Mouse (Mus musculus) hindbrain, embryonic 14.5 days (tissue): ENCODE data around the gene Itpk1. TPM values are rescaled to one million over a fixed set of nuclear protein-coding genes. Genes with fewer than 3 reads are reported as not detected.
"Not testable (repeated sequence)": the region's sequence is repeated elsewhere in the genome, so short reads cannot be mapped to it uniquely, and the experiment has no call there.

Source experiments
- ATAC-seq: fragments of 200-750 bp; cut with Nextera tagmentation; 2 replicates; pipeline ENCODE4 v1.8.0; 2017; ENCODE audit warnings: moderate number of reproducible peaks, mild to moderate bottlenecking, moderate TSS enrichment, moderate library complexity; ENCODE audit not compliant: low FRiP score
- DNase-seq: peaks from one replicate; pipeline ENCODE4 v3.0.0-alpha.2; 2015; ENCODE audit warnings: low spot score
- H3K27ac ChIP-seq: fragments of 300-500 bp; sonication (generic); 2 replicates; pipeline ENCODE4 v1.5.1; 2014; ENCODE audit warnings: mild to moderate bottlenecking, moderate library complexity
- H3K27me3 ChIP-seq: fragments of 300-500 bp; sonication (generic); 2 replicates; pipeline ENCODE4 v1.6.1; 2014; ENCODE audit warnings: mild to moderate bottlenecking, low read length, mixed read lengths; ENCODE audit not compliant: control insufficient read depth, insufficient read depth
- H3K36me3 ChIP-seq: fragments of 300-500 bp; sonication (generic); replicated peaks from 2 replicates; pipeline ENCODE4 v1.6.1; 2014; ENCODE audit not compliant: control insufficient read depth, insufficient read depth
- H3K4me1 ChIP-seq: fragments of 300-500 bp; sonication (generic); replicated peaks from 2 replicates; pipeline ENCODE4 v1.6.1; 2014; ENCODE audit warnings: antibody characterized with exemption, low read length, mixed read lengths; ENCODE audit not compliant: control insufficient read depth, insufficient read depth
- H3K4me2 ChIP-seq: fragments of 300-500 bp; sonication (generic); replicated peaks from 2 replicates; pipeline ENCODE4 v1.6.1; 2014; ENCODE audit warnings: mild to moderate bottlenecking, moderate library complexity
- H3K4me3 ChIP-seq: fragments of 300-500 bp; sonication (generic); replicated peaks from 2 replicates; pipeline ENCODE4 v1.5.1; 2014; ENCODE audit warnings: mild to moderate bottlenecking, low read length
- H3K9ac ChIP-seq: fragments of 300-500 bp; sonication (generic); 2 replicates; pipeline ENCODE4 v1.6.1; 2014
- H3K9me3 ChIP-seq: fragments of 300-500 bp; sonication (generic); 2 replicates; pipeline ENCODE4 v1.6.1; 2016; ENCODE audit warnings: low read length; ENCODE audit not compliant: control insufficient read depth
- WGBS: fragments of 180-500 bp; shearing (Covaris S2); extraction: QIAGEN DNeasy Blood & Tissue Kit; methylation state at CpG from one replicate; pipeline ENCODE4 v1.1.7; 2014; 5-methylcytosine and 5-hydroxymethylcytosine counted together
- polyA plus RNA-seq: library from polyadenylated mRNA; unstranded; fragments of >200 nt; fragmentation: Nextera tagmentation; extraction: Ambion mirVana; gene quantifications from 2 replicates; pipeline ENCODE4 v1.2.1, GENCODE M21; 2014

The Itpk1 gene
- polyA plus RNA-seq, 1 experiment from 2014 or later = 31.6 TPM

- not testable (repeated sequence) for H3K4me1 ChIP-seq, H3K4me2 ChIP-seq, H3K9me3 ChIP-seq, ATAC-seq, H3K4me3 ChIP-seq, H3K27me3 ChIP-seq, H3K27ac ChIP-seq, H3K9ac ChIP-seq, DNase-seq, H3K36me3 ChIP-seq
- 98% methylated on average over 9 of the region's 9 CpGs for WGBS
Observed at GRCm38 (mm10) chr12:102630471-102630870, 74.3 kb downstream of the Itpk1 start.

- Histone ChIP-seq H3K27me3 (no peaks in the 10 kb centered on the region), H3K9ac (no peak overlapping the region), H3K4me1 (0 out of 2 replicates have a peak, but pooled peaks cover 6% of the 10 kb centered on the region), H3K36me3 (no peaks in the 10 kb centered on the region), H3K27ac (no peak overlapping the region), H3K4me3 (no peak overlapping the region), H3K9me3 (no peaks in the 10 kb centered on the region), H3K4me2 (no peak overlapping the region)
- DNase-seq (no peak), ATAC-seq (no peak)
- WGBS = 87% methylated on average over 9 of the region's 9 CpGs
Observed at GRCm38 (mm10) chr12:102628221-102628620, 76.5 kb downstream of the Itpk1 start.

- DNase-seq = no peak
- ATAC-seq = no peak
- no peaks in the 10 kb centered on the region for H3K9me3 ChIP-seq
- H3K9ac ChIP-seq = no peak overlapping the region
- no peak overlapping the region for H3K27ac ChIP-seq
- no peaks in the 10 kb centered on the region for H3K36me3 ChIP-seq
- no peak overlapping the region for H3K4me2 ChIP-seq
- 93% methylated on average over 5 of the region's 5 CpGs for WGBS
- H3K4me3 ChIP-seq = no peak overlapping the region
- H3K4me1 ChIP-seq = 0 out of 2 replicates have a peak, but pooled peaks cover 6% of the 10 kb centered on the region
- no peaks in the 10 kb centered on the region for H3K27me3 ChIP-seq
Observed at GRCm38 (mm10) chr12:102627545-102627944, 77.2 kb downstream of the Itpk1 start.

- 0 out of 2 replicates have a peak, but pooled peaks cover under 1% of the 10 kb centered on the region for H3K4me1 ChIP-seq
- no peak overlapping the region for H3K4me3 ChIP-seq
- ATAC-seq (no peak), DNase-seq (no peak)
- no peak overlapping the region for H3K9ac ChIP-seq
- no peaks in the 10 kb centered on the region for H3K27me3 ChIP-seq
- no peaks in the 10 kb centered on the region for H3K36me3 ChIP-seq
- WGBS = 36% methylated on average over 7 of the region's 7 CpGs
- H3K27ac ChIP-seq = no peak overlapping the region
- no peak overlapping the region for H3K4me2 ChIP-seq
- H3K9me3 ChIP-seq = no peaks in the 10 kb centered on the region
Observed at GRCm38 (mm10) chr12:102626841-102627240, 77.9 kb downstream of the Itpk1 start.

- WGBS = 88% methylated on average over 6 of the region's 6 CpGs
- DNase-seq (no peak), ATAC-seq (no peak)
- Histone ChIP-seq H3K27ac (no peak overlapping the region), H3K36me3 (no peaks in the 10 kb centered on the region), H3K4me2 (no peak overlapping the region), H3K9ac (no peak overlapping the region), H3K4me1 (no peaks in the 10 kb centered on the region), H3K27me3 (no peaks in the 10 kb centered on the region), H3K9me3 (no peaks in the 10 kb centered on the region), H3K4me3 (no peak overlapping the region)
Observed at GRCm38 (mm10) chr12:102625717-102626116, 79.0 kb downstream of the Itpk1 start.

GRCm38 (mm10) chr12:102625118-102625517 lies 79.6 kb downstream of the Itpk1 start:
- no peak overlapping the region for H3K4me2 ChIP-seq
- no peaks in the 10 kb centered on the region for H3K27me3 ChIP-seq
- DNase-seq (no peak), ATAC-seq (no peak)
- H3K9me3 ChIP-seq = no peaks in the 10 kb centered on the region
- H3K9ac ChIP-seq = no peak overlapping the region
- no peaks in the 10 kb centered on the region; the same call in 1 of the 2 replicates for H3K4me1 ChIP-seq
- H3K36me3 ChIP-seq = no peaks in the 10 kb centered on the region
- H3K27ac ChIP-seq = no peak overlapping the region
- 89% methylated on average over 5 of the region's 5 CpGs for WGBS
- H3K4me3 ChIP-seq = no peak overlapping the region

GRCm38 (mm10) chr12:102623827-102624226 lies 80.9 kb downstream of the Itpk1 start:
- Histone ChIP-seq H3K4me1 (no peaks in the 10 kb centered on the region; the same call in 1 of the 2 replicates), H3K36me3 (no peaks in the 10 kb centered on the region), H3K4me3 (no peak overlapping the region), H3K9me3 (no peaks in the 10 kb centered on the region), H3K4me2 (no peak overlapping the region), H3K9ac (no peak overlapping the region), H3K27ac (no peak overlapping the region), H3K27me3 (no peaks in the 10 kb centered on the region)
- no peak for DNase-seq
- WGBS = 80% methylated on average over 9 of the region's 9 CpGs
- no peak for ATAC-seq

- no peak overlapping the region for H3K9ac ChIP-seq
- H3K27me3 ChIP-seq = no peaks in the 10 kb centered on the region
- no peak overlapping the region for H3K4me2 ChIP-seq
- H3K36me3 ChIP-seq = no peaks in the 10 kb centered on the region
- ATAC-seq = no peak
- H3K9me3 ChIP-seq = no peaks in the 10 kb centered on the region
- H3K4me3 ChIP-seq = no peak overlapping the region
- WGBS = 72% methylated on average over 12 of the region's 12 CpGs
- no peaks in the 10 kb centered on the region; the same call in 1 of the 2 replicates for H3K4me1 ChIP-seq
- no peak for DNase-seq
- H3K27ac ChIP-seq = no peak overlapping the region
Observed at GRCm38 (mm10) chr12:102622302-102622842, 82.4 kb downstream of the Itpk1 start.

GRCm38 (mm10) chr12:102621811-102622210 lies 82.9 kb downstream of the Itpk1 start:
- WGBS = 99% methylated on average over 4 of the region's 4 CpGs
- no peaks in the 10 kb centered on the region for H3K9me3 ChIP-seq
- H3K4me1 ChIP-seq = no peaks in the 10 kb centered on the region; the same call in 1 of the 2 replicates
- DNase-seq (no peak), ATAC-seq (no peak)
- H3K27me3 ChIP-seq = no peaks in the 10 kb centered on the region
- no peaks in the 10 kb centered on the region for H3K36me3 ChIP-seq
- no peak overlapping the region for H3K9ac ChIP-seq
- no peak overlapping the region for H3K4me3 ChIP-seq
- no peak overlapping the region for H3K27ac ChIP-seq
- H3K4me2 ChIP-seq = no peak overlapping the region

GRCm38 (mm10) chr12:102621205-102621604 lies 83.5 kb downstream of the Itpk1 start:
- Histone ChIP-seq H3K36me3 (no peaks in the 10 kb centered on the region), H3K4me3 (no peak overlapping the region), H3K9ac (no peak overlapping the region), H3K27me3 (no peaks in the 10 kb centered on the region), H3K27ac (no peak overlapping the region), H3K9me3 (no peaks in the 10 kb centered on the region), H3K4me1 (no peaks in the 10 kb centered on the region; the same call in 1 of the 2 replicates), H3K4me2 (no peak overlapping the region)
- ATAC-seq = no peak
- WGBS = 90% methylated on average over 4 of the region's 4 CpGs
- no peak for DNase-seq
